Mouse (Mus musculus): ENCODE measurements around the gene Plcd3.

GRCm38 (mm10) chr11:103068272-103068671 is 33.2 kb downstream of the Plcd3 start:
- TF ChIP-seq POLR2A (IDR thresholded peaks at IDR 0.05; ENCODE audit: insufficient read depth, low read depth, low read length) (no peak), CTCF (IDR thresholded peaks at IDR 0.05) (no peak), EP300 (IDR thresholded peaks at IDR 0.05; ENCODE audit: insufficient read depth, low read depth, low read length) (no peak)
